Mouse (Mus musculus): ENCODE data around the gene Smyd2.

DNA sequence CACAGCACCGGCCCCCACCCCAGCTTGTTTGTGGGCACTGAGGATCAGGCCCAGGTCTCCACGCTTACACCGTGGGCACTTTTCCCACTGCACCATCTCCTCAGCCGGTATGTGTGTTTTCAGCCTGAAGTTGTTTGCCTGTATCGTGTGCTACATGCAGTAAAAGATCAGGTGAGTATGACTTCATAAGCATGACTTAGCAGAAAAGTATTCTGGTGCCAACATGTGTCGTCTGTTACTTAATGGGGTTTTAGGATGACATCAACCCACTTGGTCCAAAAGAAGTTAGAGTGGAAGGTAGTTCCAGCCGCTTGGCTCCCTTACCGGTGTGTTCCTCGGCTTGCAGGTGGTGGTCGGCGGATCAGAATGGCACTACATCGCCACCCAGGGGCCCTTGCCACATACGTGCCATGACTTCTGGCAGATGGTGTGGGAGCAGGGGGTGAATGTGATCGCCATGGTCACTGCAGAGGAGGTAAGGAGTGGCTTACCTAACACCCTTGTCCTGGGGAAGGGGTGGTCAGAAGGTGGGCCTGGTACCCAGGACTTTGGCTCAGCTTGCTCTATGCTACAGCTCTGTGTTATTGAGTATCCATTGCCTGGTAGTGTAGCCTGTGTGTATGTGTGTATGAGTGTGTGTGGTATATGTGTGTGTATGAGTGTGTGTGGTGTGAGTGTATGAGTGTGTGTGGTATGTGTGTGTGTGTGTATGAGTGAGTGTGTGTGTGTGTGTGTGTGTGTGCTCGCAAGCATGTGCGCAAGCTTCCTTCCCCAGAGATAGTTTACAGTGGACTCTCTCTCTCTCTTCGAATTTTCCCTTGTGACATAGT is 61.8 kb downstream of the Smyd2 start:
- TF ChIP-seq POLR2A (IDR thresholded peaks at IDR 0.05; ENCODE audit: control insufficient read depth, extremely low read depth, insufficient read depth, low read length, poor library complexity): no peak
- TF ChIP-seq CTCF (IDR thresholded peaks at IDR 0.05; ENCODE audit: borderline replicate concordance, control insufficient read depth, extremely low read depth, insufficient read depth, low read length, poor library complexity): peak; percentile 51; the same call in 1 of the 2 replicates

Measured in thymus, adult 2 months (tissue).